Mouse (Mus musculus): ENCODE results near the gene A930017K11Rik. TPM values are rescaled to one million over a fixed set of nuclear protein-coding genes. Genes with fewer than 3 reads are reported as not detected.

A930017K11Rik gene
- polyA plus RNA-seq, 1 experiment from 2014 or later, result 0.18 TPM

DNA sequence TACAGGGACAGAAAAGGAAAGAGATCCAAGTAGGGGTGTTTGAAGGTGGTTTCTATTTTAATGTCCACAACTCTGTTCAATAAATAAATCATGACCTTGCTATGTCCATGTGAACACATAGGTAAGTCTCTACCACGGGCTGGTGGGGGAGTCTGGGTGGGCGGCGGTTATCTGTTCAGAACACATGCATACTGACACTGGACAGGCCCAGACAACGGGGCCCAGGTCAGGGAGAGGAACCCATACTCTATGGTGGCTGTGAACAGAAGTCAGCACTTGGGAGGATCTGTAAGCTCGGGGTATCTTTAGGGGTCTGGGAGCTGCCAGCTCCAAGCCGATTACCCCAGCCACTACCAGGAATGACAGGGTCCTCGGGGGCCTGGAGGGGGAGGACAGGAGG, 6.0 kb downstream of the A930017K11Rik start:
- Histone ChIP-seq H3K4me2 (no peak overlapping the region), H3K27me3 (peaks cover 19% of the 10 kb centered on the region), H3K9ac (no peak overlapping the region), H3K4me3 (no peak overlapping the region), H3K27ac (no peak overlapping the region), H3K9me3 (no peaks in the 10 kb centered on the region), H3K4me1 (peaks cover 14% of the 10 kb centered on the region), H3K36me3 (no peaks in the 10 kb centered on the region)
- 81% methylated on average over 7 of the region's 7 CpGs for WGBS
- ATAC-seq (ENCODE audit: insufficient number of reproducible peaks, insufficient read depth, low FRiP score, low TSS enrichment, low read depth), result no peak

DNA sequence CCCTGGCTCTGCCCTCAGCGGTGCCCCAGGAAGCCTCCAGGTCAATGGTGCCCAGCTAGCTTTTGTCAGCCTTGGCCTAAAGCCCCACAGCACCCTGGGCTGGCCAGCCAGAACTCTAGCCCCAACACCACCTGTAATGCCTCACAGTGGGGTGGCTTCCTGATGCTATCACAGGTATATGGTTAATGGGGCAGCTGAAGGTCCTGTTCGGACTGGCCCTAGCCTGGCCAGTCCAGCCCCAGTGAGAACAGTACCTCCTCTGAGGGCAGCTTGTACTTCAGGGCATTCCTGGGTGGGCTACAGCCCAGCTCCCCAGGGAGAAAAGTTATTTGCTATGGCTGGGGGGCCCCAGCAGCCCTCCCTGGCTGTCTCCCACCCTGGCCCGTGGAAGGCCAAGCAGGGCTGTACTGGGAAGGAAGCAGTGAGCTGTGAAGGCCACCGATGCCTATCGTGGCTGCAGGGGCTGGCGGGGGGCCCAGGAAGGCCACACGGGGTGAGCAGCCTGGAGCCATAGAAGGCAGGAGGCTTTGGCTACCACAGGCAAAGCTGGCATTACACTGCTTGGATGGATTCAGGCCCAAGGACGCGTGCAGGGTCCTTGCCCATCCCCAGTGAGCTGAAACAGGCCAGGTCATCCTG, 6.7 kb downstream of the A930017K11Rik start:
- Histone ChIP-seq H3K27ac (no peak overlapping the region), H3K9ac (no peak overlapping the region), H3K4me2 (no peak overlapping the region), H3K27me3 (peaks cover 11% of the 10 kb centered on the region), H3K36me3 (no peaks in the 10 kb centered on the region), H3K4me3 (no peak overlapping the region), H3K4me1 (peaks cover 16% of the 10 kb centered on the region), H3K9me3 (no peaks in the 10 kb centered on the region)
- 72% methylated on average over 9 of the region's 9 CpGs for WGBS
- no peak for ATAC-seq (ENCODE audit: insufficient number of reproducible peaks, insufficient read depth, low FRiP score, low TSS enrichment, low read depth)

DNA sequence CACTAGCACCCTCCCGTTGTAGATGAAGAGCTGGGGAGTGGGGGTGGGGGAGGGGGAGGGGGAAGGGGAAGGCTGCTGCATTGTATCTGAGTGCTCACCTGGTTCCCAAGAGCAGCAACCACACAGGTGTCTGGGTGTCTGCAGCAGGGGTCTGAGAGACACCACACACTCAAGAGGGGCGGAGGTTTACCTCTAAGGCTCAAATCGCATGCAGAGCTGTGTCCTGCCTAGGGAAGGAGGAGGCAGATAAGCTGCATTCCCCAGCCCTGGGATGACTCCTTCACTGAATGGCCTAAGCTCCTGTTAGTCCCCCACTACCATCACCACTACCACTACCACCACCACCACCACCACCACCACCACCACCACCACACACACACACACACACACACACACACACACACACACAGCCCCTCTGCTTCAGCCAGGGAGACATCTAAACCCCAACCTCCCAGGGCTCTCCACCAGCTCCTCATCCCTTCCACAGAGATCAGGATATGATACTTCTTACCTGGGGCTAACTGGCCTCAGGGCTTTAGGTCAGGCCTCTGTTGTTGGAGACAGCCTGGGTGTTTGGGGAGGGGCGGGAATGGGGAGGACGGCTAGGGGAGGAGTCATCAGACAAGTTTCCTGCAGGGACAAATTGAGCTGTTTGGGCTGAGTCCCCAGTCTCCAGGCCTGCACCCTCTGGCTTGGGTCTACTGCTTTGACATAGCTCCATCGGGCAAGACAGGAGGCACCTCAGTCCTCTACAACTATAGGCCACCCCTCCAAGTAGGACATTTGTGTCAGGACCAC, 7.8 kb downstream of the A930017K11Rik start, which contains the start of the genes Pigq and Nhlrc4:
TSS of gene Pigq (minus strand) at position 571 of the 798 bp plus-strand sequence.
TSS of gene Nhlrc4 (minus strand) at position 596 of the 798 bp plus-strand sequence.
- WGBS, result 44% methylated on average over 6 of the region's 6 CpGs
- H3K9ac ChIP-seq, result no peak within 1 kb of the TSS
- peaks cover under 1% of the 10 kb centered on the region; the same call in 1 of the 2 replicates for H3K27me3 ChIP-seq
- no peaks in the 10 kb centered on the region for H3K9me3 ChIP-seq
- no peak for ATAC-seq (ENCODE audit: insufficient number of reproducible peaks, insufficient read depth, low FRiP score, low TSS enrichment, low read depth)
- peaks cover 27% of the 10 kb centered on the region for H3K4me1 ChIP-seq
- H3K27ac ChIP-seq, result no peak within 1 kb of the TSS
- H3K4me3 ChIP-seq, result no peak within 1 kb of the TSS
- no peak within 1 kb of the TSS for H3K4me2 ChIP-seq
- H3K36me3 ChIP-seq, result no peaks in the 10 kb centered on the region

DNA sequence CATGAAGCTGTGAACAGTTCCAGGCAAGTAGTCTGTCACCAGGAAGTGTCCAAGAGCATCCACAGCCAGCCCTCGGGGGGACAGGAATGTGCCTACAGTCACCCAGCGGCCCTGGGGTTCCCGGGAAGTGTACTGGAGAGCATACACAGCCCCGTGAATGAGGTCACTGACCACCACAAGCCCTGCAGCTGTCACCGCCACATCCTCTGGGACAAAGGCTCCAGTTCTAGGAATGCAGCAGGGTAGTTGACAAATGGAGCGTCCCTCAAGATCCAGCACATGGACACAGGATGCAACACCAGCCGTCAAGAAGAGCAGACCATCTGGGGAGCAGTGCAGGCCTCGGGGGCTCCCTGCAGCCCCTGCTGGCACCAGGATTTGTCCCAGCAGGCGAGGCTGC, 8.6 kb downstream of the A930017K11Rik start:
- no peak for ATAC-seq (ENCODE audit: insufficient number of reproducible peaks, insufficient read depth, low FRiP score, low TSS enrichment, low read depth)
- Histone ChIP-seq H3K27ac (no peak overlapping the region), H3K4me3 (no peak overlapping the region), H3K27me3 (no peaks in the 10 kb centered on the region), H3K4me2 (no peak overlapping the region), H3K9me3 (no peaks in the 10 kb centered on the region), H3K9ac (no peak overlapping the region), H3K4me1 (peaks cover 27% of the 10 kb centered on the region), H3K36me3 (0 out of 2 replicates have a peak, but pooled peaks cover 4% of the 10 kb centered on the region)
- WGBS, result 72% methylated on average over 9 of the region's 9 CpGs

DNA sequence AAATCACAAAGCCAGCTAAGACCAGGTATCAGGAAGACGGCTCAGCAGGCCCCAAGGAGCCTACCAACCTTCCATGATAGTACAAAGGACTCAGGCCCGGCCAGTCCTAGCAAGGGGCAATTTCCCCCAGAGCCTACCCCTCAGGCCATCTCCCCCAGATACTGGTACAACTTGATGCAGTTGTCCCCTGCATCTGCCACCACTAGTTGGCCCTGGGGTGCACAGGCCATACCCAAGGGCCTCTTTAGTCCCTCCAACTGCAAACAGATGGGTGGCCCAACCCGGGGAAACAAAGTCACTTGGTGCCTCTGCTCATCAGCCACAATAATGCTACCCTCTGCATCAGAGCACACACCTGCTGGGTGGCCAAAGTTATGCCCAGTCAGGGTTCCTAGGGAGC, 9.1 kb downstream of the A930017K11Rik start:
- Histone ChIP-seq H3K4me2 (no peak overlapping the region), H3K36me3 (0 out of 2 replicates have a peak, but pooled peaks cover 6% of the 10 kb centered on the region), H3K4me1 (peaks cover 27% of the 10 kb centered on the region), H3K27ac (no peak overlapping the region), H3K9me3 (no peaks in the 10 kb centered on the region), H3K27me3 (no peaks in the 10 kb centered on the region), H3K4me3 (no peak overlapping the region), H3K9ac (no peak overlapping the region)
- ATAC-seq (ENCODE audit: insufficient number of reproducible peaks, insufficient read depth, low FRiP score, low TSS enrichment, low read depth), result no peak
- 85% methylated on average over 3 of the region's 3 CpGs for WGBS

DNA sequence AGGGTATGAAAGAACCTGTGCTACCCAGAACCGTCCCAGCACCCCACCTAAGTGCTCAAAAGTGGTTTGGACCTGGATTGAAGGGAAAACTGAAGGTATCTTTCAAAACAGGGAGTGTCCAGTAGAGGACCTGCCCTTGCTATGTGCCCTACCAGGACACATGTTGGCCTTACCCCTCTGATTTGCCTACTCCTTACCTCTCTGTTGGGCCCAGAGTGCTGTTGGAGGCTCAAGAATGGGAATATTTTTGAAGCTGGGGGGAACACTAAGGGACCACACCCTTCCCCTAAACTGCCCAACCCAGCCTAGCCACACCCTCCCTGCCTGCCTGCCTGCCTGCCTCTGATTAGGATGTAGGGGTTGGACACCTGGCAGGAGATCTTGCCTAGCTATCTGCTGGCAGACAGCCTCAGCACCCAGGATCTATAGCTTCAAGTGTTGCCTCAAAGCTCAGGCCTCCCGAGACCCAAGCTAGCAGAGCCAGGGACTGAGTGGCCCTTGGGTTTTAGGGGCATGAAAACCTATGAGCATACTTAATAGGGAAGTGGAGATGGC, 9.7 kb downstream of the A930017K11Rik start:
- Histone ChIP-seq H3K9ac (no peak overlapping the region), H3K36me3 (0 out of 2 replicates have a peak, but pooled peaks cover 7% of the 10 kb centered on the region), H3K27ac (no peak overlapping the region), H3K4me2 (no peak overlapping the region; the same call in 1 of the 2 replicates), H3K4me3 (no peak overlapping the region), H3K9me3 (no peaks in the 10 kb centered on the region), H3K27me3 (no peaks in the 10 kb centered on the region), H3K4me1 (peaks cover 27% of the 10 kb centered on the region)
- ATAC-seq (ENCODE audit: insufficient number of reproducible peaks, insufficient read depth, low FRiP score, low TSS enrichment, low read depth), result no peak
- WGBS, result 82% methylated on average over 2 of the region's 2 CpGs

DNA sequence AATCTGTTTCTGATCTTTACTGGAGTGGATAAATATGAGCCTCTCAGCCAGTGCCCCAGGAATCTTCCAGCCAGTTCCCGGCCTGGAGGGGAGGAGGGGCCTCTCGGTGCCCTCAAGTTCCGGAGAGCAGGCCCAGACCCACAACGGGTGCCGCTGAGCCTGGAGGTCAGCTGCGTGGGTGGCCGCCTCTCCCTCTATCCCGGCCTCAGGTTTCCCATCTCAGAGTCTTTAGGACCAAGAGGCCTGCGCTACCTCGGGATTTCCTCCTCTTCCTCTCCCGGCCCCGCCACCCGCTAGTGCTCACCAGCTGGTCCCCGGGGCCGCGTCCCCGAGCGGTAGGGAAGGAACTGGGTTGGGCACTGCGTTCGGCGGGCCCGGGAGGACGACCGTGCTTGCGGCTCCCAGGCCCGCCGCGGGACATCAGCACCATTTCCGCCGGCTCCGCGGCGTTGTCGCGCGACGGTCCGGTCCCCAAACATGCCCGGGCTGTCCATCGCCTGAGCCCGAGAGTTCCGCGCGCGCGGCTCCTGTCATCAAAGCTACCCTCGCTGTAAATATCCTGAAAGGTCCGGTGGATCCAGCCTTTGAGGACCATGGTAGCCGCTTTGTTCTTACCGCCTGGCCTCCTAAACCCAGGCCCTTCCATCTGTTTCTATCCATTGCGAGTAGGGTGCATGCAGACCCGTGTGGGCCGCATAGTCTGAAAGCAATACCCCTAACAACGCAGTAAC, 10.7 kb downstream of the A930017K11Rik start:
- 3% methylated on average over 54 of the region's 54 CpGs for WGBS
- peak overlapping the region; percentile 93 for H3K9ac ChIP-seq

DNA sequence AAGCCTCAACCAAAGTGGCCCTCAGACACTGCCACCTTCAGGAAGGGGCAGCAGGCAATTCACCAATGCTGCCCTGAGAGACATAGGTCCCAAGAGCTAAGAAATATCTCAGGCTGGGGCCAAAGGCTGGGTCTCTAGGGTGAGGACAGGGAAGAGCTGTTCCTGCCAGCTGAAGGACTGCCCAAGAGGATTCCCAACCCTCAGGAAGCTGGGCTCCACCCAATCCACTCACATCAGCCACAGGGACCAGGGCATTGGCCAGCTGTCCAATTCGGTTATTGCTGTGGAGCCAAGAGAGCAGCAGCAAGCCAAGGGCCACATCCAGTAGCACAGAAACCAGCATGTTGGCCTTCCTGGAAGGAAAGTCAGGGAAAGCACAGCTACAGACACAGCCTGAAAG, 17.8 kb downstream of the A930017K11Rik start:
- no peak overlapping the region for H3K9ac ChIP-seq
- no peaks in the 10 kb centered on the region for H3K27me3 ChIP-seq
- 92% methylated on average over 1 of the region's 1 CpGs for WGBS
- H3K4me1 ChIP-seq, result no peaks in the 10 kb centered on the region; the same call in 1 of the 2 replicates
- no peak overlapping the region for H3K27ac ChIP-seq
- no peaks in the 10 kb centered on the region for H3K9me3 ChIP-seq
- H3K4me3 ChIP-seq, result no peak overlapping the region
- no peak overlapping the region for H3K4me2 ChIP-seq
- ATAC-seq (ENCODE audit: insufficient number of reproducible peaks, insufficient read depth, low FRiP score, low TSS enrichment, low read depth), result no peak
- peaks cover 84% of the 10 kb centered on the region for H3K36me3 ChIP-seq

More for the DNA sequence above, 10.7 kb downstream of the A930017K11Rik start:
- peak overlapping the region; percentile 93 for H3K27ac ChIP-seq
- peaks cover 27% of the 10 kb centered on the region for H3K4me1 ChIP-seq
- H3K9me3 ChIP-seq, result no peaks in the 10 kb centered on the region
- no peaks in the 10 kb centered on the region for H3K27me3 ChIP-seq
- peaks cover 17% of the 10 kb centered on the region for H3K36me3 ChIP-seq
- peak overlapping the region; percentile 71 for H3K4me2 ChIP-seq
- peak; percentile 8; the same call in 1 of the 2 replicates for ATAC-seq (ENCODE audit: insufficient number of reproducible peaks, insufficient read depth, low FRiP score, low TSS enrichment, low read depth)
- peak overlapping the region; percentile 79 for H3K4me3 ChIP-seq

DNA sequence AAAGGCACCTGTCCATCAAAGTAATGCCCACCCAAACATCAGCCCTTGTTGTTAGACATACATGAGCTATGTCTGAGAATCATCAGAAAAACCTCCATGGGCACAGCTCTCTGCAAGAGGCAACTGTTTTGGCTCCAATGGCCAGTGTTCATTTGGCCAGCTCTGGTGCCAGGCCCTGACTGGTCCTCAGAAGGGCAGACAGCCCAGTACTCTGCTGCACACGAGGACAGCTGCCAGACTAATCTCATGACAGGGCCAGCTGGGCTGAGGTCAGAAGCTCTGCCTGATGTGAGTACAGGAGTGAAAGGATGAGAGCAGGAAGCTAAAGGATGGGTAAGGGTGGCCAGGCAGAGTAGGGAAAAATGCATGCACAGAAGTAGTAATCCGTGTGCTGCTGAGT, 27.0 kb downstream of the A930017K11Rik start:
- 0 out of 2 replicates have a peak, but pooled peaks cover 4% of the 10 kb centered on the region for H3K4me1 ChIP-seq
- H3K4me3 ChIP-seq, result no peak overlapping the region
- H3K4me2 ChIP-seq, result no peak overlapping the region
- H3K27me3 ChIP-seq, result no peaks in the 10 kb centered on the region
- peaks cover 45% of the 10 kb centered on the region for H3K36me3 ChIP-seq
- no peak overlapping the region for H3K9ac ChIP-seq
- no peak overlapping the region for H3K27ac ChIP-seq
- WGBS, result 85% methylated on average over 2 of the region's 2 CpGs
- ATAC-seq (ENCODE audit: insufficient number of reproducible peaks, insufficient read depth, low FRiP score, low TSS enrichment, low read depth), result no peak
- no peaks in the 10 kb centered on the region for H3K9me3 ChIP-seq

DNA sequence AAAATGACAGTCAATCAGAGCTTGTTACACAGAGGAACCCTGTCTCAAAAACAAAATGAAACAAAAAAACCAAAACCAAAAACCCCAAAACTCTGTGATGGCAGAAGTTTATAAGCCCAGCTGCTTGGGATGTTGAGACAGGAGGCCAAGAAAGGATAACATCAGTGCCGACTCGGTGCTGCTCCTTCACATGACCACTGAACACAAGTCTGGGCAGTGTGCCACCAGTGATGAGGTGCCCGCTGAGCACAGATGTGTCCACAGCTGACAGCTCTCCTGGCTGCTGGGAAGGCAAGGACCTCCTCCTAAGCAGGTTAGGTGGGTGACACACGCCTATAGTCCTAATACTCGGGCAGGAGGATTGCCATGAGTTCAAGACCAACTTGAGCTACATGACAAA, 30.2 kb downstream of the A930017K11Rik start:
- no peak for ATAC-seq (ENCODE audit: insufficient number of reproducible peaks, insufficient read depth, low FRiP score, low TSS enrichment, low read depth)

More for the DNA sequence above, 30.2 kb downstream of the A930017K11Rik start:
- H3K4me2 ChIP-seq, result no peak overlapping the region
- no peak overlapping the region for H3K9ac ChIP-seq
- H3K27ac ChIP-seq, result no peak overlapping the region
- WGBS, result 79% methylated on average over 5 of the region's 5 CpGs
- peaks cover 29% of the 10 kb centered on the region for H3K36me3 ChIP-seq
- peaks cover 18% of the 10 kb centered on the region for H3K4me1 ChIP-seq
- H3K9me3 ChIP-seq, result no peaks in the 10 kb centered on the region
- H3K4me3 ChIP-seq, result no peak overlapping the region
- no peaks in the 10 kb centered on the region for H3K27me3 ChIP-seq

Data from embryonic facial prominence, embryonic 13.5 days (tissue).